Mouse (Mus musculus): ENCODE measurements around the gene D430041D05Rik. TPM values are rescaled to one million over a fixed set of nuclear protein-coding genes. Genes with fewer than 3 reads are reported as not detected.

The D430041D05Rik gene
- total RNA-seq, 2 experiments from 2014 or later = 88.3 to 98.4 TPM

DNA sequence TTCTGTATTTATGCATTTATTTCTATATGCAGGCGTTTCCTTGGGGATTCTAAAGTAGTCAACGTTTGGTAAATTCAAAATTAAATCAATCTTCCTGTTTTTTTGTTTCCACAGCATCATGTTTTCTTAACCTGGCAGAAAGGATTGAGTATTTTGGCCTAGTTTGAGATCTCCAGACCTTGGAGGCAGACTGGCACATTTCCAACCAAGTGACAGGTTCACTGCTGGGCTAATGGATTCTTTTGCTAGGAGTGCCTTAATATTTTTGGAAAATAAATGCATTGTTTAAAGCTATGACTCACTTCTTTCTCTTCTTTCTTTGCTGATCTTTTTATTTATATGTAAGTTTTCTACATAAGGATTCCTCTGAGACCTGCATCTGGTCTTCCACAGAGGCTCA lies 222.0 kb downstream of the D430041D05Rik start:
- no peak for DNase-seq

DNA sequence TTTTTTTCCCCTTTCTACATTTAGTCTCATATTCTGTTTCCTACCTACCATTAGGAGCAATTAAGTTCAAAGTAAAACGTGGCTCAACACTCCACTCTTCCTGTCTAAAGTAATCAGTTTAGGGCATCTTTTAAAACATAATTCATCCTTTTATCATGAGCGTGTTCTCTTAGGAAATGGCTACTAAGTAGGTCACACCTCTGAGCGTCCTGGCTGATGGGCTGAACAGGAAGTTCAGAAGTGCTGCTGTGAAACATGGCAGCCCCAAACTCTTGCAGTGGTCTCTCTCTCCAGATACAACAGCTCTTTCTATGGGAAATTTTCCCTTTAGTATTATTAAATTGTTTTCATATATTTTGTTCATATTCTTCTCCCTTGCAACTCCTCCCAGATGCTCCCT lies 223.7 kb downstream of the D430041D05Rik start:
- DNase-seq = no peak

DNA sequence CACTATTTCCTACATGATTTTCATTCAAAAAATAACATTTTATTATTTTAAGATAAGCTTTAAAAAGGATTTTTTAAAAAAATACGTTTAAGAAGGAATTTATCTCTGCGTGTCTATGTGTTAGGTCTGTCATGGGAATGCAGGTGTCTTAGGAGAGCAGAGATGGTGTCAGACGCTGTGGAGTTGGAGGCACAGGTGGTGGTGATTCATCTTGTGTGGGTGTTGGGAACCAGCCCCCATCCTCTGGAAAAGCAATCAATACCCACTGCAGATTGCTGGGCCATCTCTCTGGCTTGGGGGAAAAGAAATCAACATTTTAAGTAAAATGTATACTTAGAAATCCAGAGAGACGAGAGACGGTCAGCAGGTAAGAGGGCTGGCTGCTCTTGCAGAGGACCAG lies 225.2 kb downstream of the D430041D05Rik start:
- no peak for DNase-seq

DNA sequence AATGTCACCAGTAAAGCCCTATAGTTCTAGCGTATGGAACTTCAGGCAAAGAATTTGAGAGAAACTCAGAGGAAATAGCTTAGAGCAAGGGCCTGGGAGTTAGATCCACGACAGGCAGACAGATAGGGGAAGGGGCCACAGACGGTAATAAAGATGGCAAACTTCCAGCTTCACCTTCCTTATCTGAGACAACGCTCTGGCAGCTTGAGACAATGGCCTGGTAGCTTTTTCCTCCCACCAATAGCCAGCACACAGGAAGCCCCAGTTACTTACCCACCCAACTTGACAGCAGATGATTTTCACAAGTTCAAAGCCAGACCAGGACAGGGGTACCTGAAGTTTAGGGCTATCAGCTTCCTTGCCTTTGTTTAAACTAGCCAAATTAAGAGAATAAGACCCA lies 226.5 kb downstream of the D430041D05Rik start:
- no peak for DNase-seq

DNA sequence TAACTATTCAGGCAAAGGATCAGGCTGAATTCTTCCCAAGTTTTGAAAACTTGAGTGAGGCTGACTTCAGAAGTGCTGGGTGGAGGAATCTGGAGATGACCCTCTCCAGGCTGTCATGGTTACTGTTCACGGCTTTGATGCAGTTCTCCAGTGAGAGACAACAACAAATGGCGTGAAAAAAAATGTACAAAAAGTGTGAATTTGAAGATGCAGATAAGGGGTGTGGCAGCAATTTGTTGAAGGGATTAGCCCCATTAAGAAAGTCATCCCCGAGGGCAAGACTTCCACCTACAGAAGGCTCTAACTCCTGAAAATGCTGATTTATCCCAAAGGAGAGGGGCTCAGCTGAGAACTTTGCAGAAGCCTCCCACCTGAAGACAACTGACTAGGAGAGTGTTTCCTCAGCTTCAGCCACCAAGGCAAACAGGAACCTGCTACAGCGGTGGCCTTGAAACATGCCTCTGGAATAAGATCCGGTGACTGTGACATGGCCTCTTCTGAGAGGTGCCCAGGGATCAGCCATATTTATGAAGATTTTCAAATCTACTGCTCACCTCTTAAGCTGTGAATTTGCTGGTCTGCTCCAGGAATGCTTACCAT lies 227.5 kb downstream of the D430041D05Rik start:
- no peak for DNase-seq

DNA sequence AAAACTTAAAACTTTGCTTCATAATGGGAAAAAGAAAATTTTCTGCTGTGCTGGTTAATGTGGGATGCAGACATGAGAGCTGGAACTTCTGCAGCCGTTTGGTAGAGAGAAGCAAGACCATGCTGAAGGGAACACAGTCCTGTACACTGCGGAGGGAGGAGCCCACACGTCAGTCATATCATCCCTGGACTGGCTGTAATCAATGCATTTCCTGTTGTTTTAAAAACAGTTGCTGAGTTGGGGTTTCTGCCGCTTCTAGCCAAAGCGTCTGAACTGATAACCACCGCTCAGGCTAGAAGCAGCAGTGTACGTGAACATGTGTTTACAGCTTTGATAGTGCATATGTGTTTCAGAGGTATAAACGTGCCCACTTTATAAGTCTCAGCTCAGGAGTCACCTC lies 231.2 kb downstream of the D430041D05Rik start:
- no peak for DNase-seq

DNA sequence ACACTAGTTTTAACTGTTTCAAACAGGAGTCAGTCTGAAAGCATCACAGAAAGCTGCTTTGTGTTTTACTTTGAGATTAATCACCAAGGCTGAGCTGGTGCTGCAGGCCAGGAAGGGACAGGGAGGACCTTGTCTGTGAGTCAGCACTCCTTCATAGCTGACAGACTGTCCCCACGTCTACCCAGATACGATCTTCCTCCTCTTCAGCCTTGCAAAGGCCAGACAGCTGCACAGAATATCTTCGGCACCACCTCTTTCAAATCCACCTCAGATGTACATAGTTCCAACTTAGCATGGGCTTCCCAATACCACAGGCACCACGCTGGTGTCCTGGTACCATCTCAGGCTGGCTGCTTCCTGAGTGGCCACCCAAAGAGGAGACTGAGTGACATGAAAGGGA lies 232.6 kb downstream of the D430041D05Rik start:
- DNase-seq = no peak

DNA sequence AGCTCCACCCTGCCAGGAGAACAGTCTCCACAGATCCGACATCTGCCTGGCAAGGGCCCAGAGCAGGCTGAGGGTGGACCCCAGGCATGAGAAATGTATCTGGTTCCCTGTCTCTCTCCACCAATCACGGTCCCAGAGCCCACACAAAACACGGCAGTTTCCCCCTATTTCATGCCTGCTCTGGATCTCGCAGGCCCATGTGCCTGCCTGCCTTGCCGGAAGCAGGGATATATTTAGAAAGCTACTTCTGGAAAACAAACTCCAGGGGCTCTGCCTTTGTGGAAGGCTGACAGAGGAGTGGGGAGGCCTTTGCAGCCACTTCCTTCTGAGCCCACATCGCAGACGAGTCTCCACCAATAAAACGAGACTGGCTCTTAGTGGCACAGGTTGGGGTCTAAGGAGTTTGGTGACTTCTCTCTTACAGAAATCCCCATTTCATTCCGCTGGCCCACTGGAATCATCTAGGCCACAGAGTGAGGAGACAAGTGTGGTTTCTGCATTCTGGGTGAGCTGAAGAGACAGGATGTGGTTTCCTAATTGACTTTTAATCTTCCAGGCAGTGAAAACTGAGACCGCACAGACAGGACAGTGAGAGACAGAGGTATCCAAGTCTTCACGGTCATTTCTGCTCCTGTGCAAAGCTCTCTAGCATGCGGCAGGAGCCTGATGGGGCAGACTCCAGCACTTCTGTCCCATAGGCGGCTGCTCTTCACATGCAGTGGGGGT lies 233.7 kb downstream of the D430041D05Rik start:
- peak in 1 of 2 experiments; percentile 41 for DNase-seq

DNA sequence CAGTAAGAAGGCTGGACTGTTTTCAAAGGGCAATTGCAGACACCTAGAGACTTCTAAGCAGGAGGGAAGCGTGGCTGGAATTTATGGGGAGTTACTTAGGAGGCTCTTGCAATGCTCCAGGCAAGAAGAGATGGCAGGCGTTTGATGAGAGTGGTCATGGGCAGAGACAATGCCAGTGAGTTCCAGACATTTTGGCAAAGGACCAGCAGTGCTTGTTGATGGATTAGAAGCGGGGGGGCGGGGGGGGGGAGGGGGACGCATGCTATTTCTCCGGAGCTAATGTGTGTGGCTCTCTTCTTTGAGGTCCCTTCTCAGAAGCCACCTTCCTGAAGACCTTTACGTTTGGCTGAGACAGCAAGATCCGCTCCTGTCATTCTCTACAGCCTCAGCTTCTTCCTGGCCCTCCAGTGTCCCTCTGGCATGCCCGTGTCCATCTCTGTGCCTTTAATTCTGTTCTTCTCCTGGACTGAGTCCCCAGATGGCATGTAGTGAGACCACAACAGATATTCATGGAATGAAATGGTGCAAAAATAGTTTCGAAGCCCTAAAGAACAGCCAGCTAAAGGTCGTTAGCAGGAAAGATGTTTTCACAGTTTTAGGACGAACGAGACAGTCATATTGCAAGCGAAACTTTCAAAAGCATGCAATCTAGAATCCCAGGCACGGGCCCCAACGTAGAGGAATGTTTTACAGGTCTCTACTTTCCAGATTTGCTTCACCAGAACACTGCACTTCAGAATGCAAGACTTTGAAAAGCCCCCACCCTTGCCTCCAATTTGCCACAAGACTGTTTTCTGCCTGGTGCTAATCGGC lies 234.4 kb downstream of the D430041D05Rik start:
- no peak for DNase-seq

DNA sequence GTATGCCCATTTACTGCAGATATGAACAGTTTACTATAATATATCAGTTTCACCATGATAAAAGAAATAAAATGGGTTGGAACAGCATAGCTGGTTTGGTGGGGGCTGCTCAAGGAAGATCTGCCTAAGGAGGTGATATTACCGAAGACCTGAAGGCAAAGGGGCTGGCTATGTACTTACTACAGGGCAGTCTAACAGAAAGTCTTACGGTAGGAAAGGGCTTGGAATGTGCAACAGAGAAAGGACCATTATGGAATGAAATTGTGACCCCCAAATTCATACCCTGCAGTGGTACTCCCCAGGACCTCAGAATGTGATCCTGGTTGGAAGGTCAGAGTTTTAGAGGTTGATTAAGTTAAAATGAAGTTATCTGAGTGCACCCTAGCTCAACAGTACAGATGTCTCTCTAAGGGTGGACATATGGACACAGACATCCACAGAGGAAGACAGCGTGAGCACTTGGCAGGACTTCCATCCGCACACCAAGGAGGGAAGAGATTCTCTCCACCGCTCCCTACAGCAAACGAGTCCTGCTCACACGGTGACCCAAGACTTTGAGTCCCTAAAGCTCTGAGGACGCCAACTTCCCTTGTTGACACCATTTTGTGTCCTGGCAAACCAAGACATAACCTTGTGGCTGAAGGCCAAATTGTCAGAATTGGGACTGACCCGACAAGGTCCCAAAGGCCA lies 235.2 kb downstream of the D430041D05Rik start:
- DNase-seq = no peak

DNA sequence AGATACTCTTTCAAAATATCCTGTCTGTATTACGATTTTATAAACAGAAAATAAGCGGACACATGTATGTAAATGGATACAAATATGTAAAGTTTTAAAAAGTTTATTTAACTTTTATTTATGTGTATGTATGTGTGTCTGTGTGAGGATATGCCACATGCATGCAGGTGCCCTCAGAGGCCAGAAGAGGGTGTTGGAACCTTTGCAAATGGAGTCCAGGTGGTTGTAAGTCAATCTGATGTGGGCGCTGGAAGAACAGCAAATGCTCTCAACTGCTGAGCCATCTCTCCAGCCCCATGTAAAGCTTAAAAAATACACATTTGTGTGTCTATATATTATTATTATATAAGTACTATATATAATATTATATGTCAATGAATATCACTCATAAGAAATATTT lies 237.4 kb downstream of the D430041D05Rik start:
- DNase-seq = no peak

DNA sequence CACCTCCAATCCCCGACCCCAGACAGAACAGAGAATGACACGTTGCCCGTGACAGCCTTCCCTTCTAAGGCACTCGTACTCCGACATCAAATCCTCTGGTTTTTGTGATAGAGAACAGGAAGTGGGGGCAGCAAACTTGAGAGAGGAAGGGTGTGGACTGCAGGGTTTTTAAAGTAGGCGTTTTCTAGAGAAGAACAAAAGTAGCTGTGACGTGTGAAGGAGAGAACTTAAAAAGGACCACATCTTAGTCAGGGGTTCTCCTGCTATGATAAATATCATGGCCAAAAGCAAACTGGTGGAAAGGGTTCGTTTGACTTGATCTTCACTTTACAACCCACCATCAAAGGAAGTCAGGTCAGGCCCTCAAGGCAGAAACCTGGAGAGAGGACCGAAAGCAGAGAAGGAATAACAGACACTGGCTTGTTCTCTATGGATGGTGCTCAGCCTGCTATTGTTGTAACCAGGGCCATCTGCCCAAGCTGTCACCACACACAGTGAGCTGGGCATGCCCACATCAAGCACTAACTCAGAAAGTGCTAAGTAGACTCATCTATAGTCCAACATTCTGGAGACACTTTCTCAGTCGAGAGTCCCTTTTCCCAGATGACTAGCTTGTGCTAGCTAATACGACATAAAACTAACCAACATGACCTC lies 238.0 kb downstream of the D430041D05Rik start:
- no peak for DNase-seq

DNA sequence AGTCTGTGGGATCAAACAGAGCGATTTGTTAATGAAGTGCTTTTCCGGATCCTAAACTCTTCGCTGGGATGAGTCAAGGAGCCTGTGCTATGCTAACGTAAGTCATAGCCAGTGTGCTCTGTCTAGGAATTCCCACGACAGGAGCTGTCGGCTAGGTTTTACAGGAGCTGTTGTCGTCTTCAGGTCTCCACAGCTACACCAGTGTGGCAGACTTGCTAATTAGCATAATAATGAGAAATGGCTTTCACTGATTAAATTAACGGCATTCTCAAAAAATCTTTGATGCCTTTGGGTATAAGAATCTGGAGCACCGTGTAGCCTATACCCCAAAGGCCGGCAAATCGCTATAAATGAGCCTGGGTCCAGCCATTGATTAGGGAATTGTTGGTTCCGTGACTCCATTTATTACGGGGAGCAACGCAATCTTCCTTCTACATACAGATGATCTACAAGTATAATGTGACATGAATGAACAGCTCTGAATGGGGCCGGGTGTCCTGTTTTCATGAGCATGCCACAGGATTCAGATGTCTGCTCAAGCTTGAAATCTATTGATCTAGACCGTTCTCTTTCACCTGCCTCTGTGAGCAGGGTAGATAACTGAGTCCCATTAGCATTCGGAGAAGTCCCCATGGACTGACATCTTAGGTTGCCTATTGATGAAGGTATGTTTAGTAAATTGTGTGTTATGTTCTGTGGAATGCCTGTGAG lies 242.5 kb downstream of the D430041D05Rik start:
- no peak for DNase-seq

DNA sequence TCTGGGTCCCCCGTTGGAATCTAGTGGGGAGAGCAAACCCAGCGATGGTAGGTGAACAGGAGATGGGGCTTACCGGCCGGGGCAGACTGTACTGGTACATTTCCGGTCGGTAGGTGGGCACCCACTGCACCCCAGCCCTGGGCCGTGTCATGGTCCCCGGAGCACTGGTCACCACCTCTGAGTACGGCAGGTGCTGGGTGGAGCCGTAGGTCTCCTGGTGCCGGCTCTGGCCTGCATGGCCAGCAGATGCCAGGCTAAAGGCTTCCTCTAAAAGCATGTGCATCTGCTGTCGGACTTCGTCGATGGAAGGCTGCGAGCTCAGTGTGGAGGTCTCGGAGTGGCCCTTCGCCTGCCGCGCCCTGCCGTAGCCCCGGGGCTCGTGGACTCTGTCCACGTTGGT lies 243.0 kb downstream of the D430041D05Rik start:
- no peak for DNase-seq

DNA sequence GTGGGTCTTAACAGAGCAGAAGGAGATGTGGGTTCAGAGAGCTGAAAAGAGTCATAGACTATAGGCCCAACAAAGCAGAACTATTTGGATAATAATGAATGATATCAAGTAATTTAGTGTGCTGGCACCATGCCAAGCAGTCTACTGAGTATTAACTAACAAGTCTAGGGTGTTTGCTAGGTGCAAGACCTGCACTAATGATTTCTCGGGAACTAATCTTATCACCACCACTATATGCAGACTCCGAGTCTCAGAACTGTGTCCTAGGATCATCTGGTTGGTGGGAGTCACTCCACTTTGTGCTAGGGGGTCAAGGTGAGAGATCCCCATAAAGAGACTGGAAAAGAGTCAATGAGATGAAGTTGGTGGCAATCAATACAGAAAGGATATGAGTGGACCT lies 245.2 kb downstream of the D430041D05Rik start:
- no peak for DNase-seq

DNA sequence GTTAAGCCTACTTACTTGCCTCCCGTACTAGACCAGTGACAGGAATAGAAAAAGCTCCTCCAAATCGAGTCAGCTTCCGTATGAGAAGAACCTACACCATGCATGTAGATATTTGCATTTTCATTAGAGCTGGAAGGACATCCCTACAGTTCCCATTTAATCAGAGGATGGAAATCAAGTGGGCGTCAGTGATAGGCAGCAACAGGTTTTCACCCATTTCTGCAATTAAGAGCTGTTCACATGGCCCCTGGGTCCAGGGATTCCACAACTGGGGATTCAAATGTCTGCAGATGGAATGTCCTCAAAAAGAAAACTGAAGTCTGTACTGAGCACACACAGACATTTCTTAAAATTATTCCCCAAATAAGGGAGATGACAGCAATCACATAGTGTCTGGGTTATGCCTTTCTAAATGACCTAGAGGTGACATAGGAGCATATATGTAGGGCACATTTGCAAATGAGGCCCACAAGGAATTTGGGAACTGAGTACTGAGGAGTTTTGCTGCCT lies 246.8 kb downstream of the D430041D05Rik start:
- no peak for DNase-seq

DNA sequence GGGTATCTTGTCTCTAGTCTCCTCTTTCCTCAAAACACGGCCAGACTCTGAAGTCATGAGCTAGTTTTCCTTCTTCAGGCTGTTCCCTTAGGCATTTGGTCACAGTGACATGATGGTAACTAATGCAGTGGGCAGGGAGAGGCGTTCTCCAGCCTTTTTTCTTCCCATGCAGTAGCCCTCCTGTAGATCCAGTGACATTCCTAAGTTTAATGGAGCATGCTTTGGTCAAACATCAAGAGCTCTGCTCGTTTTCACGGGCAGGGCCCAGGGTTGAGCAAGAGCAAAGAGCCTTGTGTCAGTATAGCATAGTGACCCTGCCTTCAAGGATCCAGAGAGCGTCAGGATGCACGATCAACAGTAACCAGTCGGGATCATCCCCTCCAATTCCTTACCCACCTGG lies 247.4 kb downstream of the D430041D05Rik start:
- DNase-seq = no peak

DNA sequence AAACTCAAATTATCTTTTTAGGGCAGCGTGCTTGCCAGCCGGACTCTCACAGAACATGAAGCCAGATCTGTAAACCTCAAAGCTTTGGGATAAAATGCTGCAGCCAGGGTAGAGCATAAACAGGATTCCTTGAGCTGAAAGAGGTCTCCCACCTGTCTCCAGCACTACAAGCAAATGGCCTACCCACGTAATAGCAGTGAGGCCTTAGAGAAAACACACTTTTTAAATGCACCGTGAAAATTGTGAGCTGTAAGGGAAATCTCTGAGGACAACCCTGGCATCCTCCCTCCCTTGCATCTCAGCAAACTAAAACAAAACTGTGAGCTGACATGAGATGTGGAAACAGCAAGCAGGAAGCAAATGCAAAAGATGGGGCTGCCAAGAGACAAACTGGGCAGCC lies 253.0 kb downstream of the D430041D05Rik start:
- DNase-seq = no peak

DNA sequence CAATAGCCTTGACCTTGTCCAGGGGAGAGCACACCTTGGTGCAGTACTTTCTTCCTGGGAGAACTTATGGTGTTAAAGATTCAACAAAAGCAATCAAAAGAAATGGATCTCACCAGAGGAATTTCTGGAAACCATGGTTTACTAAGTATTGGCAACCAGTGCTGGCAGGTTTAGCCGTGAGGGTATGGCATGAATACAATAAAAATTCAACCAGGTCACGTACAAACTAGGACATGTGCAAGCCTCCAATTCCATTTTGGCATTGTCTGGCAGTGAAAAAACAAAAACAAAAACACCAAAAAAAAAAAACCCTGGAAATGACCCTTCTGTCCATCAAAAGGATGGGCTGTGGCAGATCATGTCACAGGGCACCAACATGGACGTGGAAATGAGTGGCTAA lies 256.9 kb downstream of the D430041D05Rik start:
- no peak for DNase-seq

DNA sequence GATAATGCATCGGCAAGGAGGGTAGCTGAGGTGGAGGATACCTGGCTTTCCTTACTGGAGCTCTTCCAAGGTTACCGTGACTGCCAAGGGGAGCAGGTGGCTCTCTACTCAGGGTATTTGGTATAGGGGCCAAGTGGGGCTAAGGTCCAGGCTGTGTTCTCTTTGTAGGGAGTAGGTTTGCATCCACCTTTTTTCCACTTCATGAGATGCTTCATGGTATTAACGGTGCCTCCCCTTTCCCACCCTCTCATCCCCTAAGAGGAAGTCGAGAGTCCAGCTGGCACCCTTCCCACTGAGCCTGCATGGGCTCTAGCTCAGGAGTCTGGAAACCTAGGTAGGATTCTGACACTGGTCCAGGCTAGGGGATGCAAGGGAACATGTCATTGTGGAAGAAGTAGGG lies 257.5 kb downstream of the D430041D05Rik start:
- no peak for DNase-seq

DNA sequence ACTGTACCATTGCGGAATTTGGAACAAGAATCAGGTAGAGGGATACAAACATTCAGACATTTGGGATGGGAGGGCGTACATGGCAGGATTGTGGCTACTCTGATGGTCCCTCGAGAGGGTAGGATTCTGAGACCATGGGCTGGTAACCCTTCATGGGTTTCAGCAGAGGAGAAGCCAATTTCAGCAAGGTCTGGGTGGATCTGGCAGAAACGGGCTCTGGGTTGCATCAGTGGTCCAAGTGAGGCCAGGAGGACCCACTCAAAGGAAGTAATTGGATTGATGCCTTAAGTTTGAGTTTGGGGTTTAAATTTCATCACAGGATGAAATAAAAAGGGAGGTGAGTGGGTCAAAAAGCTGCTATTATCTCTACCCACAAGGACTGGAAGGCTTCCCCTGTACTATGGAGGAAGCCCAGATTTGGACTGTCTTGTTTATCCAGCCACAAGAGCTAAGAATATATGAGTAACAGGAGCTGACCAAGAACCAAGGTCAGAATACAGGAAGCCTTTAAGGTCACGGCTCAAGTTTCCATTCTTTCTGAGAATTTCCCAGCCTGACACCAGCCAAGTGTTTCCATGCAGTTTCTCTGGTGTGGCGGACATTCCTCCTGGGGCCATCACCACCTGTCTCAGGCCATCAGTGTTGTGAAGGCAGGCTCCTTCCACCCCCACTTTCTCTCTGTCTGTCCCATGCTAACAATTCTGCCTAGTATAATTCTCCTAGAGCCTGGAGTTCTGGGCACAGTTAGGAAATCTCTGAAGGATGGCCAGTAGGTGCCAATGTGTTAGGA lies 260.0 kb downstream of the D430041D05Rik start:
- DNase-seq = no peak
